Mouse (Mus musculus) MEL (cell line): ENCODE results near the gene 2810459M11Rik.
A peak's percentile ranks its signal among the peaks of the same experiment; 100 is the strongest.

ENCODE experiments used
- CTCF ChIP-seq, 3 experiments: IDR thresholded peaks in 2 of 3; conservative IDR thresholded peaks in 1 of 3; 2 replicates each; pipeline ENCODE4 v1.5.1; 2011 to 2012; ENCODE audit warnings: low read length in 3 of 3, low read depth in 2 of 3, mild to moderate bottlenecking in 2 of 3, improper control_type of control experiment in 1 of 3, inconsistent platforms in 1 of 3, mixed read lengths in 1 of 3, moderate library complexity in 1 of 3; ENCODE audit not compliant: control insufficient read depth in 1 of 3, insufficient read depth in 1 of 3, poor library complexity in 1 of 3, severe bottlenecking in 1 of 3
- E2F4 ChIP-seq: IDR thresholded peaks from 2 replicates; pipeline ENCODE4 v1.6.1; 2011; ENCODE audit warnings: low read depth, low read length, improper control_type of control experiment, borderline replicate concordance
- EP300 ChIP-seq, 2 experiments: IDR thresholded peaks; 2 replicates each; pipeline ENCODE4 v1.6.1; 2011; ENCODE audit warnings: improper control_type of control experiment in 2 of 2, low read length in 2 of 2, low read depth in 1 of 2, mild to moderate bottlenecking in 1 of 2
- GABPA ChIP-seq: IDR thresholded peaks from 2 replicates; pipeline ENCODE4 v1.6.1; 2012; ENCODE audit warnings: low read depth, mild to moderate bottlenecking, inconsistent platforms, low read length, improper control_type of control experiment, moderate library complexity
- GATA1 ChIP-seq: IDR thresholded peaks from 2 replicates; pipeline ENCODE4 v1.6.1; 2011; ENCODE audit warnings: low read depth, low read length, improper control_type of control experiment
- JUND ChIP-seq: IDR thresholded peaks from 2 replicates; pipeline ENCODE4 v1.6.1; 2011; ENCODE audit warnings: low read depth, mild to moderate bottlenecking, improper control_type of control experiment, low read length
- MAFK ChIP-seq: IDR thresholded peaks from 2 replicates; pipeline ENCODE4 v1.6.1; 2011; ENCODE audit warnings: low read depth, mild to moderate bottlenecking, low read length, improper control_type of control experiment, borderline replicate concordance
- MEF2A ChIP-seq: IDR thresholded peaks from 2 replicates; pipeline ENCODE4 v1.6.1; 2014; ENCODE audit warnings: low read depth, mild to moderate bottlenecking, inconsistent platforms, low read length, improper control_type of control experiment; ENCODE audit not compliant: poor library complexity, insufficient replicate concordance, severe bottlenecking; ENCODE audit errors: extremely low read depth
- MYB ChIP-seq: IDR thresholded peaks from 2 replicates; pipeline ENCODE4 v1.6.1; 2011; ENCODE audit warnings: mild to moderate bottlenecking, low read depth, low read length, improper control_type of control experiment
- MYC ChIP-seq: IDR thresholded peaks from 2 replicates; pipeline ENCODE4 v1.6.1; 2011; ENCODE audit warnings: low read depth, mild to moderate bottlenecking, low read length, improper control_type of control experiment, moderate library complexity
- NELFE ChIP-seq: IDR thresholded peaks from 2 replicates; pipeline ENCODE4 v1.6.1; 2011; ENCODE audit warnings: low read depth, low read length, improper control_type of control experiment
- POLR2A ChIP-seq, 2 experiments: IDR thresholded peaks; 2 replicates each; pipeline ENCODE4 v1.6.1; 2011 to 2012; ENCODE audit warnings: low read length in 2 of 2, mild to moderate bottlenecking in 2 of 2, control low read depth in 1 of 2, improper control_type of control experiment in 1 of 2, low read depth in 1 of 2, moderate library complexity in 1 of 2; ENCODE audit not compliant: control insufficient read depth in 1 of 2, insufficient read depth in 1 of 2, poor library complexity in 1 of 2
- SMC3 ChIP-seq: IDR thresholded peaks from 2 replicates; pipeline ENCODE4 v1.6.1; 2011; ENCODE audit warnings: low read depth, low read length, improper control_type of control experiment
- USF1 ChIP-seq: IDR thresholded peaks from 2 replicates; pipeline ENCODE4 v1.6.1; 2014; ENCODE audit warnings: low read depth, mild to moderate bottlenecking, inconsistent platforms, low read length, improper control_type of control experiment, moderate library complexity

- TF ChIP-seq CTCF (IDR thresholded peaks at IDR 0.05 in 2 of 3, conservative IDR thresholded peaks at IDR 0.05 in 1 of 3; ENCODE audit: control insufficient read depth in 1 of 3, insufficient read depth in 1 of 3, low read depth in 2 of 3, low read length in 3 of 3, poor library complexity in 1 of 3, severe bottlenecking in 1 of 3) = peak; percentile 72 to 88 (median 81)
- TF ChIP-seq GATA1 = no peak
- no peak for TF ChIP-seq MEF2A
- TF ChIP-seq MYC = 0 out of 2 replicates have a peak, but pooled peaks have one; percentile 47
- TF ChIP-seq POLR2A (IDR thresholded peaks at IDR 0.05; ENCODE audit: control insufficient read depth in 1 of 2, insufficient read depth in 1 of 2, low read depth in 1 of 2, low read length in 2 of 2, poor library complexity in 1 of 2) = peak; percentile 55 to 78; a peak in 3 of 4 replicates
- no peak for TF ChIP-seq E2F4
- TF ChIP-seq MAFK = 0 out of 2 replicates have a peak, but pooled peaks have one; percentile 41
- TF ChIP-seq SMC3 = no peak
- TF ChIP-seq MYB = no peak
- TF ChIP-seq GABPA = no peak; the same call in 1 of the 2 replicates
- no peak for TF ChIP-seq USF1
- no peak for TF ChIP-seq EP300 (IDR thresholded peaks at IDR 0.05; ENCODE audit: low read depth in 1 of 2, low read length in 2 of 2)
- peak; percentile 61 for TF ChIP-seq NELFE
- no peak for TF ChIP-seq JUND
These were observed 18.8 kb downstream of the 2810459M11Rik start, which contains the start of gene Psmd1 for GRCm38 (mm10) chr1:86064271-86064991.
